Mouse (Mus musculus) adrenal gland, adult 18-20 months (tissue): ENCODE data around the gene Bola2. TPM values are rescaled to one million over a fixed set of nuclear protein-coding genes. Genes with fewer than 3 reads are reported as not detected.
A peak's percentile ranks its signal among the peaks of the same experiment; 100 is the strongest.

ENCODE experiments used
- DNase-seq, 2 experiments: peaks; one replicate each; pipeline ENCODE4 v3.0.0; 2021 to 2022; ENCODE audit warnings: low spot score in 2 of 2
- long read RNA-seq, 2 experiments: library from polyadenylated mRNA; stranded (forward); transcript quantifications; one replicate each; pipeline ENCODE4 v2.0.0; 2021
- total RNA-seq, 2 experiments: library from RNA; stranded (reverse); gene quantifications; 1 replicate in 1 of 2; 2 replicates in 1 of 2; pipeline ENCODE4 v1.2.3; 2021

Gene Bola2
- total RNA-seq, result 100 to 1,000 TPM in 1 of 2 experiments, 10 to 100 TPM in 1; 98.7 to 105 TPM
- long read RNA-seq, experiment 1, transcript Bola2-203 (3 exons, 1,266 nt), result major isoform, 9 of 11 reads
- long read RNA-seq, experiment 1, partial matches to known transcripts, result 0 of 11 reads
- long read RNA-seq, experiment 1, other reads (novel, unspliced or antisense), result 1 of 11 reads
- long read RNA-seq, experiment 2, transcript Bola2-203 (3 exons, 1,266 nt), result major isoform, 66 of 73 reads
- long read RNA-seq, experiment 2, partial matches to known transcripts, result 0 of 73 reads
- long read RNA-seq, experiment 2, other reads (novel, unspliced or antisense), result 1 of 73 reads

- DNase-seq, result peak; percentile 63 to 71
These were observed at the start of gene Bola2 for GRCm38 (mm10) chr7:126695210-126695611. TSS of gene Bola2 (plus strand) at chr7:126695401.

DNA sequence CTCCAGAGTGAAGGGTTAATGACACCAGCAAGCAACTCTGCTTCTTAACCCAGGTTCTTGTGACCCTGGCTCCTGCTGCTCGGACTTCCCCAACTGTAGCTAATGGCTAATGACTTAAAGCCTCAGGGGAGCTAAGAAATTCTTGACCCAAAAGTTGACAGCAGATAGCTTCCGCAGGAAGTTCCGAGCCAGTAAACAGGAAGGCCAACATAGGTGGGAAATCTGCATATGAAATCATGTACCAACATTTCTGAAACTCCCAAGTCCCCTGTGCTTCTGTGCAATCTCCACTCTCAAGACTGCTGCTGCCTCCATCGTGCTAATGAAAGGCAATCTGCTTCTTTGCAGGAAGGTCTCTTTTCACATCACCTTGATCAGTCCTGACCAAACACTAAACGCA lies 49.5 kb upstream of the Bola2 start:
- no peak for DNase-seq

GRCm38 (mm10) chr7:126648486-126648885 lies 46.7 kb upstream of the Bola2 start:
- DNase-seq, result no peak

DNA sequence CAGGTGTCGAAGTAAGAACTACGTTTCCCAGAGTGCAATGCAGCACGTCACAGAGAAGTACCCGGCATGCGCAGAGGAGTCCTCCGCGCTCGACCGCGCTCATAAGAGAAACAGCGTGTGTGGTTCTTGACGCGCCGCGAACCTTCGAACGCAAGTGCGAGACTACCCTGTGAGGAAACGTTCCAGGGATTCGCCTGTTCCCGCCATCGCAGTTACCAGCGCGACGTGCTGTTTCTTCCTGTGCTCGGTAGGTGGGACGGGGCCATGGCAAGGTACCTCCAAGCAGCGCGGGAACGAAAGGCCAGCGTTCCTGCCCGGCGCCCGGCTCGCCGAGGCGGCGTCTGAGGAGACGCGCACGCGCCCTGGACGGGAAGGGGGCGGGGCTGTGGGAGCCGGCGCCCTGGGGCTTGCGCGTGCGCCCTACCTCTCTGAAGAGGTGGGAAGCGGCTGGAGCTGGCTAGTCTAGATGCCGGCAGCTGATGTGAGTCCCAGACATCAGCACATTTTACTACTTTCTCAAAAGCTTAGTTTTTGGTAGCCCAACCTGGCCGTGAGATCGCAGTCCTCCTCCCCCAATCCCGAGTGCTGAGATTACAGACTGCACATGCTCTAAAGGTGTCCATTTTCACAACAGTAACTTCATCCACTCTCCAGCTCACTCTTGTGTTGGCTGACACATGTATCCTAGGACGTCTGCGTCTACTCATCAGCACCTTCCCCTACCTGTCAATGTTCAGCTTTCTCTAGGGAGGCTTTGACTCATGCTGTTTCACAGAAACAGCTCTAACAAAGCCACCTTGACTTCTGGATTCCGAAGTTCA lies 45.8 kb upstream of the Bola2 start, which contains the start of gene Sgf29:
TSS of gene Sgf29 (plus strand) at position 79 of the 821 bp plus-strand sequence.
- peak; percentile 96 for DNase-seq

DNA sequence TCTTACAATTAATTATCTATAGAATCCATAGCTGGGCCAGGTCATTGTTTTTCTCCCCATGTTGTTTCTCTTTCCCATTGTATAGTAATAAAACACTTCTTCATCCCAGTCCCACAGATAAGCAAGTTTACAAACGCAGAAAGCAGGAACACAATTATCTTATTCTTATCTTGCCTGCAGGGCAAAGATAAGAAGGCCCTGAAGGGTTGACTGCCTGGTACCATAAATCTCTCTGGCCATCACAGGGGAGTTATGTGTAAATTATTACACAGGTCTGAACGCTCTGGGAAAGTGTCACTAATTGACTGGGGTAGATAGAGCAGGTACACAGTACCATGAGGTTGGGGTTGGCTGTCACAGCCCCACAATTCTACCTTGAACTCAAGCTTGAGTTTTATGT lies 44.3 kb upstream of the Bola2 start:
- no peak for DNase-seq

- no peak for DNase-seq
These were observed 41.2 kb upstream of the Bola2 start for GRCm38 (mm10) chr7:126653991-126654390.

GRCm38 (mm10) chr7:126655695-126656094 lies 39.5 kb upstream of the Bola2 start:
- no peak for DNase-seq

DNA sequence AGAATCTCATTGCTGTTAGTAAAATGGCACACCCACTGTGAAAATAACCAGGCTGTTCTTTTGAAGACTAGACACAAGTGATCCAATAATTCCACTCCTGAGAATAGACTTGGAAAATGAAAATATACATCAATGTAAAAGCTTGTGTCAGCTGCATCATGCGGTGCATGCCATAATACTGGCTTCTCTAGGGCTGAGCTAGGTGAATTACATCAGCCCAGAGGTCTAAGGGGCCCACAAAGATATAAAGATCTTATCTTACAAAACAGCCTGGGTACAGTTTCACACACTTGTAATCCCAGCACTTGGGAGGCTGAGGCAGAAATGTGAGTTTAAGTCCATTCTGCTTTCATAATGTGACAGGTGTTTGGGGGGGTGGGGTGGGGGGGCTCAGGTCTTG lies 37.7 kb upstream of the Bola2 start:
- DNase-seq, result no peak

DNA sequence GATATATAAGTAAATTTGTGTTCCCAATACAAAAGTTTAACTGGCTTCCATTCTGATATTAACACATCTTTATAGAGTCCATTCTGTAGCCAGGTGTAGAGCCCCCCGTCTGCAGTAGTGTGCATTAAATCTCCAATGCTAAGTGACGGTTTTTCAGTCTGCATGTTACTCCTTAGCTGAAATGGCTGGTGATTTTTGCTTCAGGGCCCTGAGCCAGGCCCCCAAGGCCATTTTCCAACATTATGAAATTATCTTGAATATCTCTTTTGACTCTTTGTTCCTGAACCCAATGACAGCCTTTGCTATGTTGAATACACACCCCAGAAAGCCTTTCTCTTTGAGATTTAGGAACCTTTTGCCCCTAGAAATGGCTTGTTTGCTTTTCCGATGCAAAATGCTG lies 35.4 kb upstream of the Bola2 start:
- no peak for DNase-seq

- DNase-seq, result no peak
These were observed 31.6 kb upstream of the Bola2 start for GRCm38 (mm10) chr7:126663646-126664045.

DNA sequence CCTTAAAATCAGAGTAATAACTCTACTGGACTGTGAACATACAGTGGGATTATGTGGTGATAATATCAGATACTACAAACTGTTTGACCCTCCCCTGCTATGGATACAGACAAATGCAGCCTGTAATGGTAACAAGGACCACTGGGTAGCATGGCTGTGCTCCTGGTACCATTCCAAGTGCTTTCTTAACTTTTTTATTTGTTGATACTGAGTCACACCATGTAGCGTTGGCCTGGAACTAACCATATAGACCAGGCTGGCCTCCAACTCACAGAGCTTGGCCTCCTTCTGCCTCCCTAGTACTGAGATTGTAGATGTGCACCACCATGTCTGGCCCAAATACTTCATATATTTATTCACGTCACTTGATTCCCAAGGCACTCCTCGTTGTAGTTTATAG lies 29.9 kb upstream of the Bola2 start:
- DNase-seq, result no peak

DNA sequence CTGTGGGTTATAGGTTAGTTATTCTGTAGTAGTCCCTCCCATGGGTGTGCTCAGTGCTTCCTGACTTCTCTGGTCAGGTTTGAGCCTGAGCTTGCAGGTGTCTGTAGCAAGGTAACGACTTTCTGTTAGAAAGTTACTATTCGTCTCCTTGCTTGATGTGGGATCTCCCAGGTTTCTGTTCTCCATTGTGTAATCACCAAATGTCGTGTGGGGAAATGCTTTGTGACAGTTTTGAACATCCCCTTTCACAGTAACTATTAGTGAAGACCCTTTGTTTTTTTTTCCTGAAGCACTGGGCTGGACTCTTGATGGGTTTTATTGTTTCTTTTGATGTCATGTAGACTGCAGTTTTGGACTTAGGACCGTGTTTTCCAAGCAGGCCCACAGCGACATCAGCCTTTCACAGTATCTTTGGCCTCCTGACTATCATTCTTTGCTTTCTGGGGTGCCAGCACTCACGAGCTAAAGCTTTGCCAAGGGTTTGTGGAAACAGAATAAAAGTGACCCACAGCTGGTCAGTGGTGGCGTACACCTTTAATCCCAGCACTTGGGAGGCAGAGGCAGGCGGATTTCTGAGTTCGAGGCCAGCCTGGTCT lies 27.6 kb upstream of the Bola2 start:
- DNase-seq, result no peak

- no peak for DNase-seq
These were observed 26.7 kb upstream of the Bola2 start for GRCm38 (mm10) chr7:126668452-126668851.

DNA sequence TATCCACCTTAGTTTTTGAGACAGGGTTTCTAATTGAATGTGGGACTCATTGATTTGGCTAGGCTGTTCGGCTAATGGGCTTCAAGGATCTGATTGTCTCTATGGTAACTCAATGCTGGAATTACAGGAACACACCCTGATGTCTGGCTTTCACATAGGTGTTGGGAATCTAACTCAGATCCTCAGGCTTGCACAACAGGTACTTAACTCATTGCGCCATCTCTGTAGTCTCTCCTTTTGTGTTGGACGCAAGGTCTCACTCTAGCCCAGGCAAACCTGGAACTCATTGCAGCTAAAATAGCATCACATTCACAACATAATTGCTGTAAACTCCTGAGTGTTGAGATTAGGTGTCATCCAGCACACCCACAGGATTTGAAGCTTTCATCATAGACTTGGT lies 25.0 kb upstream of the Bola2 start:
- no peak for DNase-seq

GRCm38 (mm10) chr7:126672111-126672510 lies 23.1 kb upstream of the Bola2 start:
- DNase-seq, result no peak

DNA sequence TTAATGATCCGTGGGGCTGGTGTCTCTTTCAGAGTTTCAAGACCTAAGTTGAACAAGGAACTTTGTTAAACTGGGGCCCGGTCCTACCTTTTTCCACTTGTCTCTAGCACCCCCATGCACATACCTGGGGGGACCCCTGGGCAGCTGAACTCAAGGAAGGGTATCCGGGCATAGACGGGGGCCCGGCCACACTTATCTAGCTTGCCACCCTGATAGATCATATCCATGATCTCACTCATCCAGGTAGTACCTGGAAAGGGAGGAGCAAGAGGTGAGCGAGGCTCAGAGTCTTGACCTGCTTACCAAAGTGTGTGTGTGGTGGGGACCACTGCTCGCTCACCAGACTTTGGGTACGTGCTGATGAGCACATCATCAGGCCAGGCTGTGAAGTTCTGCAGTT lies 20.1 kb upstream of the Bola2 start:
- no peak for DNase-seq

- DNase-seq, result no peak
These were observed 19.0 kb upstream of the Bola2 start, which contains the start of gene Sult1a1 for GRCm38 (mm10) chr7:126676207-126676606. TSS of gene Sult1a1 (minus strand) at chr7:126676432.

- DNase-seq, result no peak
These were observed 18.5 kb upstream of the Bola2 start for GRCm38 (mm10) chr7:126676631-126677220.

GRCm38 (mm10) chr7:126678545-126679341 lies 16.5 kb upstream of the Bola2 start:
- no peak for DNase-seq

DNA sequence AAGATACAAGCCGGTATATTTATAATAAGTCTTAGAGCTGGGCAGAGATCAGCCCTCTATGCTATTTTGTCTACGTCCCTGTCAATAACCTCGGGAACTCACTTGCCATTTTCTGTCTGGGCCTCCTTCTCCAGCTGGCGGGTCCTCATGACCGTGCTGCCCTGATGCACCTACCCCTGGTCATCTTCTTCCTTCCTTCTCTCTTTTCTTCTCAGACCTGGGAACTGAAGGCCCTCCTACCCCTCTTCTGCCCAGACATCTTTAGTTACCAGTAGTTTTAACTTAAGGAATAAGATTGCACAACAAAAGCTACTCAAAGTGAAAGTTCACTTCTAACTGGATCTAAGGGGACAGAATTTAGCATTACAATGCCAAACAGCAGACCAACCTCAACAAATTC lies 15.5 kb upstream of the Bola2 start:
- DNase-seq, result no peak

GRCm38 (mm10) chr7:126681221-126681620 lies 14.0 kb upstream of the Bola2 start:
- no peak for DNase-seq
